Mouse (Mus musculus): Measurements from ENCODE around the gene Pth2. TPM values are rescaled to one million over a fixed set of nuclear protein-coding genes. Genes with fewer than 3 reads are reported as not detected.
"Not testable (repeated sequence)": the region's sequence is repeated elsewhere in the genome, so short reads cannot be mapped to it uniquely, and the experiment has no call there.

Gene Pth2
- polyA plus RNA-seq, 1 experiment = not detected

DNA sequence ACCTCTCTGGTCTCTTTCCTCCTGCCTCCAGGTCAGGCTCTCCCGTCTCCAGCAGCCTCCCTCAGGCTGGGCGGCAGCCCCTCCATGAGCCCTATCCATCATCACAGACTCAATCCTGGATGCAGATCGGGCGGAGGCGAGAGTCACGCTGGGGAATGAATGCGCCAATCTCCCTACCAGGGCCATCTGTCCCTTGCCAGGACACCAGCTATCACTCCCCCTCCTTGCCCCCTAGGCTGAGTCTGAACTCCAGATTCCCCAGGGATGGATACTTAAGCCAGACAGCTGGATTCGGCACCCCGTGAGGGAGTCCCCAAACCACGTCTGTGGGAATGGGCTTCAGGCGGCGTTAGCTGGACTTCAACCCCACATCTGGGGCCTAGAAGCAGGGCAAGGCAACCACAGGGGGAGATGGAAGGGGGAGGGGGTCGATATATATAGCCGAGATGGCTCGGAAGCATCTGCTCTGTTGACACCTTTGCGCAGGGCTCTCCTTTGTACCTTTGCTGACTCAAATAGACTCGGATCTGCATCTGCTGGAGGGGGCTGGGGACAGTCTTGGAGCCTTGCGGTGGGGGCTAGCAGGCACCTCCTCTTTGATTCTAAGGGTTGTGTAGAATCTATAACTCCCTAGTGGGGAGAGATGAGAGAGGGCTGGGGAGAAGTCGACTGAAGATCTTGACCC lies 12.9 kb upstream of the Pth2 start:
- Histone ChIP-seq H3K36me3 (ENCODE audit: control insufficient read depth, insufficient read depth) (no peaks in the 10 kb centered on the region), H3K79me2 (ENCODE audit: control insufficient read depth, insufficient read depth) (no peaks in the 10 kb centered on the region), H3K4me3 (no peak overlapping the region), H3K27me3 (ENCODE audit: control insufficient read depth, insufficient read depth, insufficient read length) (peaks cover 59% of the 10 kb centered on the region), H3ac (ENCODE audit: control insufficient read depth, insufficient read length) (no peak overlapping the region), H3K4me2 (ENCODE audit: low read depth) (no peak overlapping the region)
- TF ChIP-seq POLR2AphosphoS2 (IDR thresholded peaks at IDR 0.05; ENCODE audit: insufficient read length, low read depth) (no peak), MYOG (IDR thresholded peaks at IDR 0.05; ENCODE audit: control insufficient read depth in 1 of 3, insufficient read depth in 1 of 3, insufficient read length in 2 of 3, low read depth in 2 of 3) (no peak), REST (IDR thresholded peaks at IDR 0.05; ENCODE audit: insufficient read depth, insufficient read length) (no peak), SRF (IDR thresholded peaks at IDR 0.05; ENCODE audit: control insufficient read depth, insufficient read length, low read depth) (no peak), E2F4 (IDR thresholded peaks at IDR 0.05; ENCODE audit: insufficient read depth) (no peak), TCF3 (IDR thresholded peaks at IDR 0.05; ENCODE audit: insufficient read length, low read depth) (no peak), TCF12 (IDR thresholded peaks at IDR 0.05; ENCODE audit: insufficient read depth, poor library complexity, severe bottlenecking) (no peak), MAX (IDR thresholded peaks at IDR 0.05; ENCODE audit: low read depth) (no peak), CEBPB (IDR thresholded peaks at IDR 0.05; ENCODE audit: insufficient read depth, poor library complexity, severe bottlenecking) (no peak), MYOD1 (IDR thresholded peaks at IDR 0.05; ENCODE audit: control insufficient read depth in 1 of 3, insufficient read length in 2 of 3, low read depth in 2 of 3) (no peak), POLR2A (IDR thresholded peaks at IDR 0.05; ENCODE audit: insufficient read length, low read depth) (no peak), USF1 (IDR thresholded peaks at IDR 0.05; ENCODE audit: low read depth) (no peak)

DNA sequence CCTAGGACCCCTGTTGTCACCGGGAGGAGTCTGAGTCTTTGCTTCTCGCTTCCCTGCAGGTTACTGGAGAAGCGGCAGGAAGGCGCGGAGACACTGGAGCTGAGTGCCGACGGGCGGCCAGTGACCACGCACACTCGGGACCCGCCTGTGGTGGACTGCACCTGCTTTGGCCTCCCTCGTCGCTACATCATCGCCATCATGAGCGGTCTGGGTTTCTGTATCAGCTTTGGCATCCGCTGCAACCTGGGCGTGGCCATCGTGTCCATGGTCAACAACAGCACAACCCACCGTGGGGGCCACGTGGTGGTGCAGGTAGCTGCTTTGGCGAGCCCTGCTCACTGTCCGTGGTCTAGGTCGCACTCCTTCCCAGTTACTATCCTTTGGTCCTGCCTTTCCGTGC lies 12.1 kb upstream of the Pth2 start:
- no peak for TF ChIP-seq MYOG (IDR thresholded peaks at IDR 0.05; ENCODE audit: control insufficient read depth in 1 of 3, insufficient read depth in 1 of 3, insufficient read length in 2 of 3, low read depth in 2 of 3)
- no peak for TF ChIP-seq POLR2A (IDR thresholded peaks at IDR 0.05; ENCODE audit: insufficient read length, low read depth)
- no peak for TF ChIP-seq USF1 (IDR thresholded peaks at IDR 0.05; ENCODE audit: low read depth)
- TF ChIP-seq TCF12 (IDR thresholded peaks at IDR 0.05; ENCODE audit: insufficient read depth, poor library complexity, severe bottlenecking) = no peak
- no peak for TF ChIP-seq TCF3 (IDR thresholded peaks at IDR 0.05; ENCODE audit: insufficient read length, low read depth)
- TF ChIP-seq REST (IDR thresholded peaks at IDR 0.05; ENCODE audit: insufficient read depth, insufficient read length) = no peak
- no peak for TF ChIP-seq MYOD1 (IDR thresholded peaks at IDR 0.05; ENCODE audit: control insufficient read depth in 1 of 3, insufficient read length in 2 of 3, low read depth in 2 of 3)
- no peak for TF ChIP-seq POLR2AphosphoS2 (IDR thresholded peaks at IDR 0.05; ENCODE audit: insufficient read length, low read depth)
- TF ChIP-seq MAX (IDR thresholded peaks at IDR 0.05; ENCODE audit: low read depth) = no peak
- no peak for TF ChIP-seq E2F4 (IDR thresholded peaks at IDR 0.05; ENCODE audit: insufficient read depth)
- TF ChIP-seq CEBPB (IDR thresholded peaks at IDR 0.05; ENCODE audit: insufficient read depth, poor library complexity, severe bottlenecking) = no peak
- H3K27me3 ChIP-seq (ENCODE audit: control insufficient read depth, insufficient read depth, insufficient read length) = peaks cover 56% of the 10 kb centered on the region
- H3K4me3 ChIP-seq = no peak overlapping the region

DNA sequence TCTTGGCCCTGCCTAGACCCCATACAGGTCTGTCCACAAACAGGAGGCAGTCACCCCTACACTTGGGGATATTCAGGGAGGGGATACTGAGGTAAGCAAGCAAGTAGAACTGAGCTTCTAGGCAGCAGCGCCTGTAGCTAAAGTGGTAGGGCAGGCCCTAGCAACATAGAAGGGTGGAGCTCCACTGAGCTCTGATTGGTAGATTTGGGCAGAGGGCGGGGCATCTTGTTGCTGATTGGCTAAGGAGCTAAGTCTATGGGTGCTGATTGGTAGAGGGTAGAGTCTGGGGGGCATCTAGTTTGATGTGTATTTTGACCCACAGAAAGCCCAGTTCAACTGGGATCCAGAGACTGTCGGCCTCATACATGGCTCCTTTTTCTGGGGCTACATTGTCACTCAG lies 11.3 kb upstream of the Pth2 start:
- H3K27me3 ChIP-seq (ENCODE audit: control insufficient read depth, insufficient read depth, insufficient read length) = peaks cover 53% of the 10 kb centered on the region

More for the DNA sequence above, 12.1 kb upstream of the Pth2 start:
- Histone ChIP-seq H3K36me3 (ENCODE audit: control insufficient read depth, insufficient read depth) (no peaks in the 10 kb centered on the region), H3K79me2 (ENCODE audit: control insufficient read depth, insufficient read depth) (no peaks in the 10 kb centered on the region), H3ac (ENCODE audit: control insufficient read depth, insufficient read length) (no peak overlapping the region), H3K4me2 (ENCODE audit: low read depth) (no peak overlapping the region)

GRCm38 (mm10) chr7:45172974-45173373 lies 7.8 kb upstream of the Pth2 start:
- peaks cover 54% of the 10 kb centered on the region for H3K27me3 ChIP-seq (ENCODE audit: control insufficient read depth, insufficient read depth, insufficient read length)
- H3K79me2 ChIP-seq (ENCODE audit: control insufficient read depth, insufficient read depth) = no peaks in the 10 kb centered on the region
- H3K4me2 ChIP-seq (ENCODE audit: low read depth) = no peak overlapping the region
- no peak overlapping the region for H3K4me3 ChIP-seq
- H3ac ChIP-seq (ENCODE audit: control insufficient read depth, insufficient read length) = no peak overlapping the region
- no peaks in the 10 kb centered on the region for H3K36me3 ChIP-seq (ENCODE audit: control insufficient read depth, insufficient read depth)
- TF ChIP-seq SRF (IDR thresholded peaks at IDR 0.05; ENCODE audit: control insufficient read depth, insufficient read length, low read depth) (no peak), USF1 (IDR thresholded peaks at IDR 0.05; ENCODE audit: low read depth) (no peak), MYOG (IDR thresholded peaks at IDR 0.05; ENCODE audit: control insufficient read depth in 1 of 3, insufficient read depth in 1 of 3, insufficient read length in 2 of 3, low read depth in 2 of 3) (no peak), CEBPB (IDR thresholded peaks at IDR 0.05; ENCODE audit: insufficient read depth, poor library complexity, severe bottlenecking) (no peak), POLR2A (IDR thresholded peaks at IDR 0.05; ENCODE audit: insufficient read length, low read depth) (no peak), TCF12 (IDR thresholded peaks at IDR 0.05; ENCODE audit: insufficient read depth, poor library complexity, severe bottlenecking) (no peak)

More for the DNA sequence above, 11.3 kb upstream of the Pth2 start:
- H3K4me2 ChIP-seq (ENCODE audit: low read depth) = no peak overlapping the region
- no peak overlapping the region for H3K4me3 ChIP-seq
- TF ChIP-seq MYOG (IDR thresholded peaks at IDR 0.05; ENCODE audit: control insufficient read depth in 1 of 3, insufficient read depth in 1 of 3, insufficient read length in 2 of 3, low read depth in 2 of 3) (no peak), SRF (IDR thresholded peaks at IDR 0.05; ENCODE audit: control insufficient read depth, insufficient read length, low read depth) (no peak), TCF12 (IDR thresholded peaks at IDR 0.05; ENCODE audit: insufficient read depth, poor library complexity, severe bottlenecking) (no peak), POLR2AphosphoS2 (IDR thresholded peaks at IDR 0.05; ENCODE audit: insufficient read length, low read depth) (no peak), MYOD1 (IDR thresholded peaks at IDR 0.05; ENCODE audit: control insufficient read depth in 1 of 3, insufficient read length in 2 of 3, low read depth in 2 of 3) (no peak), TCF3 (IDR thresholded peaks at IDR 0.05; ENCODE audit: insufficient read length, low read depth) (no peak), USF1 (IDR thresholded peaks at IDR 0.05; ENCODE audit: low read depth) (no peak), REST (IDR thresholded peaks at IDR 0.05; ENCODE audit: insufficient read depth, insufficient read length) (no peak), E2F4 (IDR thresholded peaks at IDR 0.05; ENCODE audit: insufficient read depth) (no peak), POLR2A (IDR thresholded peaks at IDR 0.05; ENCODE audit: insufficient read length, low read depth) (no peak), MAX (IDR thresholded peaks at IDR 0.05; ENCODE audit: low read depth) (no peak), CEBPB (IDR thresholded peaks at IDR 0.05; ENCODE audit: insufficient read depth, poor library complexity, severe bottlenecking) (no peak)
- no peak overlapping the region for H3ac ChIP-seq (ENCODE audit: control insufficient read depth, insufficient read length)
- no peaks in the 10 kb centered on the region for H3K79me2 ChIP-seq (ENCODE audit: control insufficient read depth, insufficient read depth)
- H3K36me3 ChIP-seq (ENCODE audit: control insufficient read depth, insufficient read depth) = no peaks in the 10 kb centered on the region

DNA sequence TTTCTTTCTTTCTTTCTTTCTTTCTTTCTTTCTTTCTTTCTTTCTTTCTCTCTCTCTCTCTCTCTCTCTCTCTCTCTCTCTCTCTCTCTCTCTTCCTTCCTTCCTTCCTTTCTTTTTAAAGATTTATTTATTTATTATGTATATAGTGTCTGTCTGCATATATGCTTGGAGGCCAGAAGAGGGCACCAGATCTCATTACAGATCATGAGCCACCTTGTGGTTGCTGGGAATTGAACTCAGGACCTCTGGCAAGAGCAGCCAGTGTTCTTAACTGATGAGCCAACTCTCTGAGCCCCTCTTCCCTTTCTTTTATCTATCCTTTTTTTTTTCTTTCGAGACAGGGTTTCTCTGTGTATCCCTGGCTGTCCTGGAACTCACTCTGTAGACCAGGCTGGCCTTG lies 7.0 kb upstream of the Pth2 start:
- H3ac ChIP-seq (ENCODE audit: control insufficient read depth, insufficient read length); H3K4me3 ChIP-seq; H3K79me2 ChIP-seq (ENCODE audit: control insufficient read depth, insufficient read depth); H3K36me3 ChIP-seq (ENCODE audit: control insufficient read depth, insufficient read depth); H3K4me2 ChIP-seq (ENCODE audit: low read depth): not testable (repeated sequence)
- H3K27me3 ChIP-seq (ENCODE audit: control insufficient read depth, insufficient read depth, insufficient read length) = peaks cover 54% of the 10 kb centered on the region

Data from myocyte (in vitro differentiated cells).